Mouse (Mus musculus) heart, postnatal 0 days (tissue): ENCODE measurements at regions not wholly inside any gene's neighbourhood (a gene's known extent, or its start where the extent isn't known, plus 50 kb on each side); places are given as distances from the start of the nearest gene placed in this dataset.

Experiments used
- CTCF ChIP-seq: IDR thresholded peaks from 2 replicates; pipeline ENCODE4 v1.5.1; 2016; ENCODE audit warnings: antibody characterized with exemption, control low read depth, low read depth
- EP300 ChIP-seq: IDR thresholded peaks from 2 replicates; pipeline ENCODE4 v1.6.1; 2016; ENCODE audit warnings: antibody characterized with exemption, low read depth

- no peak for TF ChIP-seq CTCF
- no peak for TF ChIP-seq EP300
Observed at GRCm38 (mm10) chr5:39909369-39909768, 154.1 kb upstream of the Hs3st1 start.
